Mouse (Mus musculus): ENCODE data around the gene Slc17a7.

The Slc17a7 gene

DNA sequence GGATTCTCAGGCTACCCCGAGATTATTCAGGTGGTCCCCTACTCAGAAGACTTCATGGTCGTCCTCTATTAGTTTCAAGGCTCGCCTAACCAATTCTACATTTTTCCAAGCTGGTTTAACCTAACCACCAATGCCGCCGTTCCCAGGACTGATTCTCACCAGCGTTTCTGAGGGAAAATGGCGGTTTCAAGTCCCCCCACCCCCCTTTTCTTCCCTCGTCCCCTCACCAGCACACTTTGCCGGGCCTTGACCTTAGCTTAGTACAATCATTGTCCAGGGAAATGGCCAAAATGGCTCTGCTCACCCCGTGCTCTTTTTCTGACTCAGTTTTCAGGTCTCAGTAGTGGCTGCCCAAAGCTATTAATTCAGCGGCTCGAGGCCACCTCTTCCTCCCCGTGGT is 11.6 kb downstream of the Slc17a7 start:
- DNase-seq (ENCODE audit: low read depth, low spot score), result no peak

- DNase-seq (ENCODE audit: low read depth, low spot score), result no peak
These were observed 12.2 kb downstream of the Slc17a7 start for GRCm38 (mm10) chr7:45175929-45176328.

DNA sequence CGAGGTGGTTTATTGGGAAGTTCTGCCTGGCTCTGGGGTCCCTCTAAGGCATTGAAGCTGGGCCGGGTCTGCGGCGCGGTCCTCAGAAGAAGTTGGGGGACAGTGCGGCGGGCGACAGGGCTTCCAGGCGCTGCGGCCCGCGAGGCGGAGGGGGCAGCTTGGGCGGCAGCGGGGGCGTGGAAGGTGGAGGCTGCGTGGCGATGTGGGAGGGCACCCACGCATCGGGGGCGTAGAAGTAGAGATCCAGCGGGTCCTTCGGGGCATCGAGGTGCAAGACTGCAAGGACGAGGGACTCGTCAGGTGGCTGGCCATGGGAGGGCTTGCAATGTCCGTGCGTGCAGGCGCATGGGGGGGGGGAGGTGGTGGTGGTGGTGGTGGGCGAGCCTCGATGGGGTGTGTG is 12.6 kb downstream of the Slc17a7 start:
- no peak for DNase-seq (ENCODE audit: low read depth, low spot score)

DNA sequence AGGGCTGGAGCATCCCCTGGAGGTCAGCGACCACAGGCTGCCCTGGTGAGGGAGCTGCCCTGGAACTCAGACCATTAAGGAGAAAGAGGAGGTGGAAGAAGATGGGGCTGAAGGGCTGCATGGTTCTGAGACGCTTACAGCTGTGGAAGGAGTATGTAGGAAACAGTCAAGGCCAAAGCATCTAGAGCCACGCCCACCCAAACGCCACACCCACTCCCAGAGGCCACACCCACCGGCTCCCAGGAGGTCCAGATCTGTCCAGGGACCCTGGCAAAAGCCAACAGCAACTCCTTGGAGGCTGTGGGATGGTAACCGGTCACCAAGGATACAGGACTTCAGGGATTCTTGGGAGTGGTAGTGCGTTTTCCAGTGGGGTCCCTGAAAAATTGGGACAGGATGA is 14.8 kb downstream of the Slc17a7 start:
- DNase-seq (ENCODE audit: low read depth, low spot score), result peak; percentile 13

- DNase-seq (ENCODE audit: low read depth, low spot score), result no peak
These were observed 15.7 kb downstream of the Slc17a7 start, which contains the start of gene Gfy for GRCm38 (mm10) chr7:45179469-45179868. Gene Gfy (minus strand): TSS chr7:45179569.

GRCm38 (mm10) chr7:45180896-45181477 is 17.2 kb downstream of the Slc17a7 start, which contains the start of gene Pth2:
Gene Pth2 (plus strand): TSS chr7:45180995.
- DNase-seq (ENCODE audit: low read depth, low spot score), result no peak

DNA sequence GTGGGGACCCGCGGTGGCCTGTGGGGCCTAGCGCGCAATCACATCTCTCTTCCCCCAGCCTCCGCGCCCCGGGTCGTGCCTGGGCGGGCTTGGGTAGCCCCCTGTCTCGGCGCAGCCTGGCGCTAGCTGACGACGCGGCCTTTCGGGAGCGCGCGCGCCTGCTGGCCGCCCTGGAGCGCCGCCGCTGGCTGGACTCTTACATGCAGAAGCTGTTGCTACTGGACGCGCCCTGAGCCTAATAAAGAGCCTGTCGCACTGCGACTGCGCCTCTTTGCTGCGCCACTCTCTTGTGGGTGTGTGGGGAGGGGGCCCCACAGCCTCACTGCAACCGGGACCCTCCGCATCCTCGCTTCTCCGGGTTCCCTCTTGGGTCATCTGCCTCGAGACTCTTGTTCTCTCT is 17.8 kb downstream of the Slc17a7 start:
- DNase-seq (ENCODE audit: low read depth, low spot score), result no peak

- peak; percentile 96 for DNase-seq (ENCODE audit: low read depth, low spot score)
These were observed 18.5 kb downstream of the Slc17a7 start for GRCm38 (mm10) chr7:45182199-45182601.

DNA sequence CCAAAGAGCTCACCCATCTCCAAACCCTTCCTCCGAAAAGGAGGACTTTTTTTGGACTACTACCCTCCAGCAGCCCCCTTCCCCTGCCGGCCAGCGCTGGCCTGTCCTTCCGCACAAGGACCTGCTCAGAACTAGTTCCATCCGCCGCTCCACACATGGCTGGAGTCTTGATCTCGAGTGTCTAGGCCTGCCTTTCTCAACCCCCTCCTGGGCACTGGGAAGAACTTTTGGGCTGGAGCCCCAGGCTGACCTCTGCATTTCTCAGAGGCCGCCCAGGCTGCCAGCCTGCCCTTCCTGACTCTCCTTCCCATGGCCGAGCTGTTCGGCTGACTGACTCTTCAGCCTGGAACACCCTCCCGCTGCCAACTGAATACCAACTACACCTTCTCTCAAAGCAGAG is 18.9 kb downstream of the Slc17a7 start:
- DNase-seq (ENCODE audit: low read depth, low spot score), result no peak

GRCm38 (mm10) chr7:45183672-45184071 is 19.9 kb downstream of the Slc17a7 start:
- no peak for DNase-seq (ENCODE audit: low read depth, low spot score)

DNA sequence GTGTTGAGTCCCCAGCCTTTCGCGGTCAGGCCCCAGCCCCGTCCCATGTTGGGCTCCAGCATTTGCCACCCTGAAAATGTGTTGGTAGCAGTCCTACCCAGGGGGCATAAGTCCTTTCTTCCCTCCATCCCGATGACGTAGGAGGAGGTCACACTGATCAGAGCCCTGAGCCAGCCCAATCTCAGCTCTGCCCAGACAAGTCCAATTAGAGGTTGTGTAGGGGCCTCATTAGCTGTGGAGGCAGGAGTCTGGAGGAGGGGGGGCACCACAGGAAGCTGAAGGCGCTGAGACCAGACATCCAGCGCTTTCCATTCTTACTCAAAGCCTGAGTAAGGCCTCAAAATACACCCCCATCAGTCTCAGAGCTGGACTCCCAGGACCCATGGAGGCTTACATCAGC is 22.2 kb downstream of the Slc17a7 start:
- no peak for DNase-seq (ENCODE audit: low read depth, low spot score)

- no peak for DNase-seq (ENCODE audit: low read depth, low spot score)
These were observed 25.9 kb downstream of the Slc17a7 start for GRCm38 (mm10) chr7:45189600-45189999.

- DNase-seq (ENCODE audit: low read depth, low spot score), result no peak
These were observed 26.4 kb downstream of the Slc17a7 start for GRCm38 (mm10) chr7:45190186-45190585.

DNA sequence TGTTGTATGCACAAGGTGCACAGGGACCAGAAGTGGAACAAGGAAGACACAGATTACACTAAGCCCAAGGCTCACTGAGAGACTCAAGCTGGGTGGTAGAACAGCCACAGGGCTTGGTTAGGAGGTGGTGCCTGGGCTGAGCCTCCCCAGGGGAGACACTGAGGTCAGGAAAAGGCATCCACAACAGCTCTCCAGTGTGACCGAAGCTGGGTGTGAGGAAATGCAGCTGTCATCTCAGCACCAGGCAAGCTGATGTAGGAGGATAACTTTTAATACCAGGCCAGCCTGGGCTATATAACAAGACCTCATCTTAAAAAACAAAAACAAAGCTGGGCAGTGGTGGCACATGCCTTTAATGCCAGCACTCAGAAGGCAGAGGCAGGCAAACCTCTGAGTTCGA is 27.4 kb downstream of the Slc17a7 start:
- DNase-seq (ENCODE audit: low read depth, low spot score), result no peak

DNA sequence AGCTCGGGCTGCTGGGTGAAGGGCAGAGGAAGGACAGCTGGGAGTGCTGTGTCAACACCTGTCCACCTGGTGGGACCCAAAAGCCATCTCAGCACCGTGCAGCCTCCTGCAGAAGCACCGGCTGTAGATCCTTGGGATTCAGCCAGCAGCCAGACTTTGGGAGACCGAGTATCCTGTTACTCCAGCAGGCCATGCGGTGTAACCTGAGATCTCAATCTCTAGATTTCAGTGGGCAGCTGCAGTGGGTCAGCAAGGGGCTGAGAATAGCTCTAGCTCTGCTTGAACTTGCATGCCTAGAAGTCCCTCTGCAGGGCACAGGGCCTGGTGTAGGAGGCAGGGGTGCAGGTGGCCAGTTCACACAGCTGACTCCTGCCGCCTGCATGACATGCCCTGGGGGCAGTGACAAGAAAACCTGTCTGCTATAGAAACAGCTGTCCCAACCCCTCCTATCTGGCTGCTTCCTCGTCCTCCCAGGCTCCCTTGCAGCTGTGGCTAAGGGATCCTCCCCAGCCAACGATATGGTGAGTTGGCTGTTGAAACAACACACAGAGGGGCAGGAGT is 28.1 kb downstream of the Slc17a7 start:
- DNase-seq (ENCODE audit: low read depth, low spot score), result no peak

- no peak for DNase-seq (ENCODE audit: low read depth, low spot score)
These were observed 29.0 kb downstream of the Slc17a7 start for GRCm38 (mm10) chr7:45192585-45193310.

DNA sequence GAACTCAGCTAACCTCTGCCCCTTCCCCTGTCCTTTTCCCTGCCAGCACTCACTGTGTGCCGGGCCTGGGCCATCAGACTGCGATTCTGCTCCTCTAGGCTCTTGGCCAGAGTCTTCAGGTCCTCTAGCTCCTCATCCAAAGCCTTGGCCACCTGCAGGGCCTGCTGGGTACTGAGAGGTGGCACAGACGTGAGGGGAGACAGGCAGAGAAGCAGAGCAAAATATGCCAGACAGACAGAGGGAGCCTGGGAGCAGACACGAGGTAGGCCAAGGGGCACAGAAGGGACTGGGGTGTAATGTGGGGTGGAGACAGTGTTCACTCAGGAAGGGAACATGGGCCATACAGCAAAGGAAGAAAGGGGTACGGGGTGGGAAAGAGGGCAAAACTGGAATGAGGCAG is 29.7 kb downstream of the Slc17a7 start:
- DNase-seq (ENCODE audit: low read depth, low spot score), result no peak

- DNase-seq (ENCODE audit: low read depth, low spot score), result no peak
These were observed 30.4 kb downstream of the Slc17a7 start for GRCm38 (mm10) chr7:45193871-45194785.

- no peak for DNase-seq (ENCODE audit: low read depth, low spot score)
These were observed 31.8 kb downstream of the Slc17a7 start for GRCm38 (mm10) chr7:45195341-45196175.

- DNase-seq (ENCODE audit: low read depth, low spot score), result no peak
These were observed 32.4 kb downstream of the Slc17a7 start for GRCm38 (mm10) chr7:45196176-45196535.

- no peak for DNase-seq (ENCODE audit: low read depth, low spot score)
These were observed 33.2 kb downstream of the Slc17a7 start for GRCm38 (mm10) chr7:45196994-45197393.
